In genomic region chr1:60954759-60955158, GRCm38 (mm10) we compare ENCODE assay signal across 10 mouse cellular contexts. TPM values are rescaled to one million over a fixed set of nuclear protein-coding genes. Genes with fewer than 3 reads are reported as not detected.
DNase-seq lines count a peak whose midpoint lies in the region; ATAC-seq and TF ChIP-seq lines count a peak whose summit lies in the region.
"Had no signal": no experiment of that assay in that cellular context is flagged by ENCODE, and none has a peak within 500 bp of the region (broad histone marks: within the 10 kb centered on the region; RNA-seq: fewer than 3 reads in every experiment).

No protein-coding gene starts in this region.

- no peaks in the 10 kb centered on the region for H3K27me3 ChIP-seq in forebrain, embryonic 13.5 days
- H3K27me3 ChIP-seq in forebrain, embryonic 12.5 days, result no peaks in the 10 kb centered on the region
- no peaks in the 10 kb centered on the region for H3K27me3 ChIP-seq in limb, embryonic 14.5 days (ENCODE audit: control insufficient read depth, insufficient read depth, low read length)
- no peaks in the 10 kb centered on the region for H3K27me3 ChIP-seq in limb, embryonic 10.5 days (ENCODE audit: low read depth, poor library complexity, severe bottlenecking)
- H3K27me3 ChIP-seq: embryonic facial prominence, embryonic 12.5 days had no signal

- no peaks in the 10 kb centered on the region for H3K4me1 ChIP-seq in forebrain, embryonic 13.5 days
- H3K4me1 ChIP-seq in forebrain, embryonic 12.5 days, result no peaks in the 10 kb centered on the region
- no peaks in the 10 kb centered on the region for H3K4me1 ChIP-seq in limb, embryonic 14.5 days (ENCODE audit: control insufficient read depth, insufficient read depth, low read length)
- H3K4me1 ChIP-seq in limb, embryonic 10.5 days, result peaks cover 10% of the 10 kb centered on the region; the same call in 1 of the 2 replicates
- H3K4me1 ChIP-seq in cortical plate, adult 2 months (ENCODE audit: control insufficient read depth, insufficient read depth, low read length), result peaks cover 2% of the 10 kb centered on the region; the same call in 1 of the 2 replicates
- H3K4me1 ChIP-seq: embryonic facial prominence, embryonic 12.5 days had no signal

- H3K27ac ChIP-seq in forebrain, embryonic 13.5 days, result no peak overlapping the region
- H3K27ac ChIP-seq in forebrain, embryonic 12.5 days, result no peak overlapping the region
- H3K27ac ChIP-seq in limb, embryonic 14.5 days (replicated peaks; ENCODE audit: low read depth, low read length), result no peak overlapping the region
- no peak overlapping the region for H3K27ac ChIP-seq in limb, embryonic 10.5 days
- H3K27ac ChIP-seq in cortical plate, adult 2 months (ENCODE audit: insufficient read depth, low read length), result no peak overlapping the region
- H3K27ac ChIP-seq: embryonic facial prominence, embryonic 12.5 days had no signal

- H3K9me3 ChIP-seq in forebrain, embryonic 13.5 days (replicated peaks), result no peaks in the 10 kb centered on the region
- no peaks in the 10 kb centered on the region for H3K9me3 ChIP-seq in forebrain, embryonic 12.5 days
- no peaks in the 10 kb centered on the region for H3K9me3 ChIP-seq in limb, embryonic 14.5 days (ENCODE audit: control insufficient read depth, low read length)
- H3K9me3 ChIP-seq in limb, embryonic 10.5 days (replicated peaks), result no peaks in the 10 kb centered on the region
- H3K9me3 ChIP-seq: embryonic facial prominence, embryonic 12.5 days had no signal

- H3K4me2 ChIP-seq in forebrain, embryonic 13.5 days, result no peak overlapping the region
- no peak overlapping the region for H3K4me2 ChIP-seq in forebrain, embryonic 12.5 days
- H3K4me2 ChIP-seq in limb, embryonic 14.5 days (replicated peaks; ENCODE audit: low read depth, low read length, severe bottlenecking), result no peak overlapping the region
- H3K4me2 ChIP-seq: embryonic facial prominence, embryonic 12.5 days had no signal

- peak; percentile 47; the same call in 1 of the 2 replicates for TF ChIP-seq CTCF in cortical plate, adult 2 months (IDR thresholded peaks at IDR 0.05; ENCODE audit: extremely low read depth, insufficient read depth, low read length)

- TF ChIP-seq POLR2A in limb, embryonic 14.5 days (IDR thresholded peaks at IDR 0.05; ENCODE audit: borderline replicate concordance, extremely low read depth, insufficient read depth, insufficient read length), result no peak
- TF ChIP-seq POLR2A in cortical plate, adult 2 months (IDR thresholded peaks at IDR 0.05; ENCODE audit: extremely low read depth, insufficient read depth, low read length), result no peak

- whole genome bisulfite sequencing in forebrain, embryonic 13.5 days, result 71% methylated on average over 2 of the region's 2 CpGs
- 62% methylated on average over 2 of the region's 2 CpGs for WGBS in forebrain, embryonic 12.5 days
- WGBS in limb, embryonic 14.5 days, result 60% methylated on average over 2 of the region's 2 CpGs
- WGBS in limb, embryonic 10.5 days, result 66% methylated on average over 2 of the region's 2 CpGs

- H3K9ac ChIP-seq in forebrain, embryonic 13.5 days, result no peak overlapping the region
- no peak overlapping the region for H3K9ac ChIP-seq in forebrain, embryonic 12.5 days
- H3K9ac ChIP-seq in limb, embryonic 14.5 days (ENCODE audit: low read depth, low read length, severe bottlenecking), result no peak overlapping the region
- H3K9ac ChIP-seq: embryonic facial prominence, embryonic 12.5 days had no signal

- peak; percentile 70; the same call in 1 of the 2 replicates for ATAC-seq in forebrain, embryonic 13.5 days
- ATAC-seq in forebrain, embryonic 12.5 days (ENCODE audit: low FRiP score), result no peak
- ATAC-seq in limb, embryonic 14.5 days (ENCODE audit: low FRiP score, low read depth), result no peak
- ATAC-seq in neutrophil, adult 5-6 weeks (ENCODE audit: extremely low read depth, insufficient number of reproducible peaks, low FRiP score, poor library complexity, severe bottlenecking), result peak; percentile 61; the same call in 1 of the 2 replicates

- no peaks in the 10 kb centered on the region for H3K36me3 ChIP-seq in forebrain, embryonic 13.5 days (ENCODE audit: poor library complexity, severe bottlenecking)
- H3K36me3 ChIP-seq in forebrain, embryonic 12.5 days (replicated peaks), result no peaks in the 10 kb centered on the region
- no peaks in the 10 kb centered on the region for H3K36me3 ChIP-seq in limb, embryonic 14.5 days (ENCODE audit: control insufficient read depth, insufficient read depth, low read length)
- H3K36me3 ChIP-seq in limb, embryonic 10.5 days, result no peaks in the 10 kb centered on the region
- H3K36me3 ChIP-seq: embryonic facial prominence, embryonic 12.5 days had no signal

- peak; percentile 22 for DNase-seq in limb, embryonic 14.5 days (ENCODE audit: low spot score)
- no peak for DNase-seq in limb, embryonic 10.5 days (ENCODE audit: low spot score)
- DNase-seq in adrenal gland, postnatal 25 days, result no peak
- no peak for DNase-seq in left cerebral cortex, postnatal 25 days (ENCODE audit: low spot score in 2 of 2)

- no peak overlapping the region for H3K4me3 ChIP-seq in forebrain, embryonic 13.5 days
- no peak overlapping the region for H3K4me3 ChIP-seq in forebrain, embryonic 12.5 days (replicated peaks)
- H3K4me3 ChIP-seq in limb, embryonic 14.5 days (replicated peaks; ENCODE audit: low read length), result no peak overlapping the region
- H3K4me3 ChIP-seq in limb, embryonic 10.5 days, result no peak overlapping the region
- no peak overlapping the region for H3K4me3 ChIP-seq in cortical plate, adult 2 months (ENCODE audit: insufficient read depth, low read length)
- H3K4me3 ChIP-seq: embryonic facial prominence, embryonic 12.5 days; myocyte had no signal

- intact Hi-C loops in left cerebral cortex, postnatal 25 days (cut with DNase I), result no loop called here

RNA-seq across cellular contexts. Expression of gene Icos, which starts 23.0 kb away (rescaled TPM):
- polyA plus RNA-seq in forebrain, embryonic 13.5 days (2015; fragmentation: Nextera tagmentation; extraction: Ambion mirVana), result 0.06 TPM in 1 of 2 replicates, not detected in the other
- 0.08 TPM in 1 of 2 replicates, not detected in the other for polyA plus RNA-seq in forebrain, embryonic 12.5 days (2016; fragmentation: Nextera tagmentation; extraction: Ambion mirVana)
- 0.54 and 0.62 TPM in 2 replicates for polyA plus RNA-seq in limb, embryonic 14.5 days (2012; rRNA removed)
- polyA plus RNA-seq in limb, embryonic 14.5 days (2014; fragmentation: Nextera tagmentation; extraction: Ambion mirVana), result 0.65 and 0.77 TPM in 2 replicates
- not detected in 2 replicates for polyA plus RNA-seq in limb, embryonic 10.5 days (2016; fragmentation: Nextera tagmentation; extraction: Ambion mirVana)
- polyA plus RNA-seq in cortical plate, adult 2 months (2012; rRNA removed), result 0.08 and 0.15 TPM in 2 replicates
- total RNA-seq in neutrophil, adult 5-6 weeks (2017), result 1.6 and 2.9 TPM in 2 replicates
- total RNA-seq in adrenal gland, postnatal 25 days (2021), result not detected in 2 replicates
- under 1 TPM in 1 of 2 experiments, not detected in 1; 0.14 TPM for total RNA-seq in left cerebral cortex, postnatal 25 days (2021)
- polyA plus RNA-seq: myocyte had no signal

Comparison
In these comparisons a context has a peak if more than half of its experiments do, and no peak if none do; other contexts are left out.
1. ATAC-seq: peak in forebrain, embryonic 13.5 days (single experiment) and neutrophil, adult 5-6 weeks (single experiment); none in forebrain, embryonic 12.5 days (single experiment) and limb, embryonic 14.5 days (single experiment).